Mouse (Mus musculus) cerebellum, adult 9-10 months (tissue): ENCODE data around the gene Actl6b.

ENCODE experiments used
- DNase-seq: peaks from one replicate; pipeline ENCODE4 v3.0.0; 2022

The Actl6b gene

DNA sequence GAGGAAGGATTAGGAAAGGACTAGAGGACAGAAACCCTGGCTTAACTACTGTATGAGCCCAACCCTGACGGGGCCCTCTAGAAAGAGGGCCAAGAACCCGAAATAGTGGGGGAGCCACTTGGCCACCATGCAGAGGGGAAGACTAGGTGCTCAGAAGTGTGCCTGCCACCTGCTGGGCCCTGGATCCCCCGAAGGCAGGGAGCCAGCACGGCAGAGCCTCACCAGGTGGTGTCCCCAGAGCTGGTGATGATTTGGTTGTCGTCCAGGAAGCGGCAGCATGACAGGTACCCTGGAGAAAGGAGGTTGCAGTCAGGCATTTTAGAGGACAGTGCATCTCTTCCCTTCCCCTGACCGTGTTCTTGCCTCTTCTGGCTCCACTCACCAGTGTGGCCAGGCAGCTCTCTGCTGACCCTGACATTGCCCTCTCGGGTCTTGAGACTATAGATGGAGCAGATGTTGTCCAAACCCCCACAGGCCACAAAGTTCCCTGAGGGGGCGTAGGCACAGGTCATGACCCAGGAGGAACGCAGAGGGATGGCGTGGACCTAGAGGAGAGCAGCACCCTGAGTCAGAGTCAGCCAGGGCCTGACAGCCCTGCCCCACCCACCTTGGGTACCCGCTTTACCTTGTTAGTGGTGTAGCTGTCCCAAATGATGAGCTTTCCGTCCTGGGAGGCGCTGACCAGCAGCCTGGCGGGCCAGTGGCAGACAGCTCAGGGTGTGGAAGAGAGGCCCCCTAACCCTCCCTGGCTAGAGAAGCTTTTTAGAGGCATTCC lies 23.9 kb upstream of the Actl6b start:
- no peak for DNase-seq

DNA sequence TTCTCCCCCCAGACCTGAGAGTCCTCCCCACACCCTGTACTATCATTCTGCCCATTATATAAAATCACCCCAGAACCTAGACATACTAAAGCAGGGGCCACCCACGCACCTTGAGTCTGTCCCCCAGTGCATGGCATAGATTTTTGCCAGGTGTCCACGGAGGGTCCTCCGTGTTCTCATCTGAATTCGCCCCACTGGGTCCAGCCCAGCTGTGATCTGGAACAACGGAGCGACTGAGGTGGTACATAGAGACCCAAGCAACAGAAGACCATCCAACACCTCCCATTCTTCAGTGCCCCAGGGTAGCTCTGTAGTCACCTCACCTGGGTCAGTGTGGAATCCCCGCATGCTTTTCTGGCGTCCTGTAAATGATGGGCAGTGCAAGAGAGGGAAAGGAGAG lies 23.2 kb upstream of the Actl6b start:
- no peak for DNase-seq

DNA sequence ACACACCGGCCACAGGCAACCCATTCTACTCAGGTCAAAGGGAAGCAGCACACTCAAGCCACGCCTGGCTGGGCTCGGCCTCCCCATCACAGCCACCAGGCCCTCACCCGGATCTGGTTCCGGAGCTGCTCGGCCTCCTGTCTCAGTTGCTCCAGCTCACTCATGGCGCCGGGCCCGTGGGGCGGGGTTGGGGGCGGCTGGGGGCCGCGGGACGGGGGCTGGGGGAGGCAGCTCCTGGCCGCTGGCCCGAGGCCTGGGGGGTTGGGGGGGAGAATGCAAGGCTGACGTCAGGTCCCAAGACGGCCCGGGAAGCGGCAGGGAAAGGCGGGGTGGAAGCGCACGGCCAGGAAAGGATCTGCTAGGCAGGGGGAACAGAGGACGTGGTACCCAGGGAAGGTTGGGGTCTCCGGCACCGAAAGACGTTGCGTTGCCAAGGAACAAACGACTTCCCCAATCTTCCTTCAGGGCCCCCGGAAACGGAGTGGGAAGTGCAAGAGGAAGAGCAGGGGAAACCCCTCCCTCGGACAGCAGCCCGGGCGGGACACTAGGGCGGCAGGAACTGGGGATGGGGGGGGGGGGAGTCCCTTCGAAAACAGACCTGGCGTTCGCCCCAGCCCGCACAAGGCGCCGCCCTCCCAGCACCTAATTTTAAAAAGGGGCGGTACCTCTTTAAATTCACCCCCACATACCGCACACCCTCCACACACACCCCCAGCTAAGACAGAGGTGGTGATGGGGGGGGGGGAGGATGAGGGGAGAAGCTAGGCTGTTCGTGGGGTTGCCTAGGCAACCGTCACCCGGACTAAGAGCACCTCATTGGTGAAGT lies 22.5 kb upstream of the Actl6b start:
- DNase-seq, result peak; percentile 74

DNA sequence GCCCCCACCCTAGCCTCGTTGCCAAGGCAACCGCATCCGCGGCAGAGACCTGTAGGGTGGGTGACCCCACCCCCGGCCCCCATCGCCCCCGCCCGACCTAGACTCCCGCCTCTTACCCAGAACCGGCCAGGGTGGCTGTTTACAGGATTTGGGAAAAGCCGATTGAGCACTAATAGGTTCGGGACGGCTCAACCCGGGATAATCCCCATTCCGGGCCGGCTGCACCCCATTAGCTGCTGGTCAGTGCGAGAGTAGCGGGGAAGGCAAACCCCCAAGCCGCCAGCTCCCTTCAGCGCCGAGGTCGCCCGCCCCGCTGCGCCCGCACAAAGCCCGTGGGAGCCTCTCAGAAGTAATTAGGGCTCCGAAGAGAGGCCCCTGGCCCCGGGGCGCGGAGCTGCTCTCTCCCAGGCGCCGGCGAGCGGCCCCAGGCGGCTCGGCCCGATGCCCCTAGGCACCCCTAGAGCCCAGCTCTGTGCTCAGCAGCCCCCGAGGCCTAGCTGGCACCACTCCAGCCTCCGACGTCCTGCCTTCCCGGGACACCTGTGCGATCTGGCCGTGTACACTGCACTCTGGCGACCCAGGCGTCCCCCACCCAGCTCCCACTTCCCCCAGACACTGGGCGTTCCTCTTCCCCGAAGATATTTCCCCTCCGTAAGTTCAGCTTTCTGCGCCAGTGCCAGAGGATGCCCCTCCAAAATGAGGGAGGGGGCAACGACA lies 21.7 kb upstream of the Actl6b start:
- DNase-seq, result peak; percentile 78

- DNase-seq, result peak; percentile 70
Observed at GRCm38 (mm10) chr5:137532131-137532807, 21.0 kb upstream of the Actl6b start.

DNA sequence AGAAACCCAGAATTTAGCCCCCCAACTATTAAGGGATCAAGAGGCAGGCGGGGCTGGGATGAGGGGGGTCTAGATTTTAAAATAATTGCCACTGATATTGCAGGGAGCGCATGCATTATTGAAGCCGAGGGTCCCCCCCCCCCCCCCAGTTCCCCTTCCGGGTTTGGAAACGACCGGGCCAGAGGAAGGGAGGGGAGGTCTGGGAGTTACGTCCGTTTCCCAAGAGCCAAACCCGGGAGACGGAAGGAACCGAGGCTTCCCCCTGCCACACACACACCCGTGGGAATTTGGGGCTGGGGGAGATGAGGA lies 20.6 kb upstream of the Actl6b start:
- no peak for DNase-seq

DNA sequence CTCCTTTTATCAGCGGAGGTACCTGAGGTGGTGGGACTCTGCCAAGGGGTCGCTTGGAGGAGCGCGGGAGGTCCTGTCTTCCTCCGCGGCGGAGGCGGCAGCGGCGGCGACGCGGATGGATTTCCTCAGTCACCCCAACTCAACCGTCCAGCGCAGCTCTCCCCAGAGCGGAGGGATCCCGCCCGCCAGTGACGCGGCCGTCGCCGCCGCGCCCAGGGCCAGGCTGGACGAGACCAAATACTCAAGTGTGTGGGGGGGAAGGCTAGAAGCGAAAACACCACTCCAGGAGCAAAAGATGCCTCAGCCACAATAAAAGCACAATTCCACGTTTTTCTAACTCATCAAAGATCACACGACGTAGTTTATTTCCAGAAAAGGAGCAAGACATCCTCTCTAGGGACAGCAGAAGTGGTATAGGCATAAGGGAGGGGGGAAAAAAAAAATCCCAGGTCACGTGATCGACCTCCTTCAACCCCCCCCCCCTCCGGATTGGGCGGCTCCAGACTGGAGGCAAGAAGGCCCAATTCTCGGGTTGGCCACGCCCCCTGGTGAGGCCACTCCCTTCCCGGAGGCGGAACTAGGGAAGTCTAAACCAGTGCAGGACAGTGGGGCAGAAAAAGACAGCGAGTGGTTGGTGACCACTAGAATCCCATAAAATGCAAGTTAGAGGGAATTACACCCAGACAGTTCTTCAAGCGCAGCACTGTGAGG lies 20.0 kb upstream of the Actl6b start, which contains the start of the genes Epo and Gnb2:
Epo (minus strand) TSS at position 126 of the 711 bp plus-strand sequence.
Gnb2 (minus strand) TSS at position 394 of the 711 bp plus-strand sequence.
- DNase-seq, result peak; percentile 99

DNA sequence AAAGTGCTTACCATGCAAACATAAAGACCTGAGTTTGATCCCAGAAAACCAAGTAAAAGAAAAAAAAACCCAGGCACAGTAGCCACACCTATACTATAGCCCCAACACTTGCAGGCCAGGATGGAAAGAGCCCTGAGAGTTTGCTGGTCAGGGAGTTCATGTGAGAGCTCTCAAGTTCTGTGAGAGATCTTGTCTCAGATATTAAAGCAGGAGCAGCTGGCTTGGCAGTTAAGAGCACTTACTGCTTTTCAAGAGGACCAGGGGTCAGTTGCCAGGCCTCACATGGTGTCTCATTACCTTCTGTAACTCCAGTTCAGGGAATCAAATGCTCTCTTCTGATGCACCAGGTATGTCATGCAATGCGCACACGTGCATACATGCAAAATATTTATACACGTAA lies 18.6 kb upstream of the Actl6b start:
- no peak for DNase-seq

GRCm38 (mm10) chr5:137535318-137535717 lies 18.0 kb upstream of the Actl6b start:
- DNase-seq, result no peak

DNA sequence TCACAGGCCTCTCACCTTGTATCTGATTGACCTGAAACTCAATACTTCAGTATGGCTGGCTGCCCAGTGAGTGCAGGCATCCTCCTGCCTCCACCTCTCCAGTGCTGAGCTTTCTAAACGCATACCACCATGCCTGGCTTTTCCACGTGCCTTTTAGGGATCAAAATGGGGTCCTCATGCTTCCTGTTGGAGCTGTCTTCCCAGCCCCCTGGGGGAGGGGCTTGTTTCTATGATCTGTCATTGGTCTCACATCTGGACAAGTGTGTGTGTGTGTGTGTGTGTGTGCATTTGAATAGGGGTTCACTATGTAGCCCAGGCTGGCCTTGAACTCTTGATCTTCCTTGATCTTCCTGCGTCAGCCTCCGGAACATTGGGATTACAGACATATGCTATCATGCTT lies 15.9 kb upstream of the Actl6b start:
- DNase-seq, result no peak

DNA sequence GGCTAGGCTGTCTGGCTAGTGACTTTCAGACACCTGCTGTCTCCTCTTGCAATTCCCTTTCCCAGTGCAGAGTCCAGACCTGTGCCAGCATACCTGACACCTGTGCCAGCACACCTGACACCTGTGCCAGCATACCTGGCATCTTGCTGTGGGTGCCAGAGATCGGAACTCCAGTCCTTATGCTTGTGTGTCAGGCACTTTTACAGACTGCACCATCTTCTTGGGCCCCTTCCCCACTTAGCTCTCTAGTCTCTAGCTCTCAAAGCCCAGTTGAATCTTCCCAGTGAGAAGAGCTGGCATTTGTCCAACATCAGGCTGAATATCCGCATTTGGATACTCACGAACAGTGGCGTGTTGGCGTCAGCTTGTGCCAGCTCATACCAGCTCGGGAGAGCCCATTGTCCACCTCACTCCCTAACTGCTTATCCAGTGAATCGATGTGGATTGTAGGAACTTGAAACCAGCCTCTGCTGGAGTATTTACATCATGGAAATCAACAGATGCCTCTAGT lies 14.0 kb upstream of the Actl6b start:
- peak; percentile 90 for DNase-seq

GRCm38 (mm10) chr5:137540991-137541390 lies 12.3 kb upstream of the Actl6b start:
- peak; percentile 24 for DNase-seq

GRCm38 (mm10) chr5:137541768-137542540 lies 11.4 kb upstream of the Actl6b start:
- peak; percentile 91 for DNase-seq

DNA sequence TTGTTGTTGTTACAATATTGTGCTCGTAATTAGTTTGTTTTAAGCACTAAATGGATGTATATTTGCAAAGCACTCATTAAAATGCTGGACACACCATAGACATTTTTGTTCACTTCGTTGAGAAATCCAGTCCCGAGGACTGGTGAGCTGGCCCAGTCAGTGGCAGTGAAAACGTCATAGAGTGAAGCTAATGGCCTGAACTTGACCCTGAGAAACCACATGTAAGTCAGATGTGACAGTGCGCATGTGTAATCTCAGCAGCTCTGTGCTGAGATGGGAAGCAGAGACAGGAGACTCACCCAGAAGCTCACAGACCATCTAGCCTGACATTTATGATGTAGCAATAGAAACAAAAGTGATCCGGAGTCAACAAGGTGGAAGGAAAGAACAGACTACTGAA lies 8.4 kb upstream of the Actl6b start:
- DNase-seq, result no peak

- peak; percentile 17 for DNase-seq
Observed at GRCm38 (mm10) chr5:137545596-137545995, 7.7 kb upstream of the Actl6b start.

DNA sequence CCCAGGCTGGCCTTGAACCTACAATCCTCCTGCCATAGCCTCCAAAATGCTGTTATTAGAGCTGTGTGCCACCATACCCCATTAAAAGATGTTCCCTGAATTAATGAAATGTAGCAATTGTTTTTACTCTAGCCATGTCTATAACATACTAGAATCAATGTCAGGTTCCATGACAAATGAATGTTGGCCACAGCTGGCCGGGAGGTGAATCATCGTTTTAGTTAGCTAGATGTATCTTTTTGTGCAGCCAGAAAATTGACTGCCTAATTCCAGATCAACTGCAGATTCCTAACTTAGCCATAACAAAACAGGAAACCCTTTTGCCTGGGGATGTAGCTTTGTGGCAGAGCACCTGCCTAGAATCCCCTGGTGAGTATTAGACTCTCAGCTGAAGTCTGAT lies 3.5 kb upstream of the Actl6b start:
- DNase-seq, result no peak

- DNase-seq, result no peak
Observed at GRCm38 (mm10) chr5:137551119-137551518, 2.2 kb upstream of the Actl6b start.

GRCm38 (mm10) chr5:137553000-137553399 lies 317 bp upstream of the Actl6b start:
- no peak for DNase-seq

DNA sequence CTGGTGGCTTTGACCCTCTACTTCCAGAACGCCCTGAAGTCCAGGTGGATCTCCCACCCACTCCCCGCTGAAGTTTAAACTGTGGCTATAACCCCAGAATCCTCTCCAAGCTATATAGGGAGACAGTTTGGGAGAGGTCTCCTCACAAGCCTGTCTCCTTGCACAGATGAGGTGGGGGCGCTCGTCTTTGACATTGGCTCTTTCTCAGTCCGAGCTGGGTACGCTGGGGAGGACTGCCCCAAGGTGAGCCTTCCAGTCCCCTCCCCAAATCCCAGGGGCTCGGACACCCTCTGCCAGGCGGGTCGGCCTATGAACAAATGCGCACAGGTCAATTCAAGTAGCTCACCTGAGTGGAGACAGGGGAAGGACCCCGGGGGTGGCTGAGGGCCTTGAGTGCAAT lies 581 bp downstream of the Actl6b start:
- DNase-seq, result no peak

- DNase-seq, result no peak
Observed at GRCm38 (mm10) chr5:137561556-137561955, 8.2 kb downstream of the Actl6b start.

GRCm38 (mm10) chr5:137562965-137563364 lies 9.6 kb downstream of the Actl6b start:
- DNase-seq, result no peak
